Mouse (Mus musculus) lung, postnatal 36 days (tissue): ENCODE results near the gene Strn3.
"Not testable (repeated sequence)": the region's sequence is repeated elsewhere in the genome, so short reads cannot be mapped to it uniquely, and the experiment has no call there.

Source experiments
- DNase-seq: peaks from one replicate; pipeline ENCODE4 v3.0.0; 2022; ENCODE audit warnings: mixed read lengths

Strn3 gene

GRCm38 (mm10) chr12:51603306-51603705 lies 88.4 kb downstream of the Strn3 start:
- DNase-seq = no peak

GRCm38 (mm10) chr12:51594030-51594470 lies 97.6 kb downstream of the Strn3 start:
- DNase-seq = no peak

- no peak for DNase-seq
Measured at GRCm38 (mm10) chr12:51593229-51594029, 98.3 kb downstream of the Strn3 start, which contains the start of gene Coch. TSS of gene Coch (plus strand) at chr12:51593341.

- no peak for DNase-seq
Measured at GRCm38 (mm10) chr12:51592888-51593228, 98.8 kb downstream of the Strn3 start.

- no peak for DNase-seq
Measured at GRCm38 (mm10) chr12:51591921-51592320, 99.8 kb downstream of the Strn3 start.

GRCm38 (mm10) chr12:51589263-51589662 lies 102.4 kb downstream of the Strn3 start:
- DNase-seq = no peak

- DNase-seq = not testable (repeated sequence)
Measured at GRCm38 (mm10) chr12:51577816-51578215, 113.9 kb downstream of the Strn3 start.

GRCm38 (mm10) chr12:51572651-51573050 lies 119.0 kb downstream of the Strn3 start:
- DNase-seq = no peak

GRCm38 (mm10) chr12:51569944-51570343 lies 121.8 kb downstream of the Strn3 start:
- no peak for DNase-seq

- DNase-seq = no peak
Measured at GRCm38 (mm10) chr12:51569472-51569871, 122.2 kb downstream of the Strn3 start.

GRCm38 (mm10) chr12:51567225-51567624 lies 124.5 kb downstream of the Strn3 start:
- no peak for DNase-seq

GRCm38 (mm10) chr12:51561416-51561815 lies 130.3 kb downstream of the Strn3 start:
- DNase-seq = no peak
